Mouse (Mus musculus): ENCODE data around the gene Fam180a.

Gene Fam180a

GRCm38 (mm10) chr6:35265580-35266278 lies 60.2 kb downstream of the Fam180a start:
- no peak for DNase-seq (ENCODE audit: low read depth, low spot score)
